Mouse (Mus musculus) G1E (cell line): Measurements from ENCODE around the gene Mad1l1.
"Not testable (repeated sequence)": the region's sequence is repeated elsewhere in the genome, so short reads cannot be mapped to it uniquely, and the experiment has no call there.

Experiments used
- CTCF ChIP-seq: IDR thresholded peaks from 2 replicates; pipeline ENCODE4 v1.5.1; 2012; ENCODE audit warnings: low read depth, low read length, inconsistent platforms, mixed read lengths
- TAL1 ChIP-seq: conservative IDR thresholded peaks from 2 replicates; pipeline ENCODE4 v1.6.1; 2012; ENCODE audit warnings: low read depth, low read length, inconsistent platforms, mixed read lengths

DNA sequence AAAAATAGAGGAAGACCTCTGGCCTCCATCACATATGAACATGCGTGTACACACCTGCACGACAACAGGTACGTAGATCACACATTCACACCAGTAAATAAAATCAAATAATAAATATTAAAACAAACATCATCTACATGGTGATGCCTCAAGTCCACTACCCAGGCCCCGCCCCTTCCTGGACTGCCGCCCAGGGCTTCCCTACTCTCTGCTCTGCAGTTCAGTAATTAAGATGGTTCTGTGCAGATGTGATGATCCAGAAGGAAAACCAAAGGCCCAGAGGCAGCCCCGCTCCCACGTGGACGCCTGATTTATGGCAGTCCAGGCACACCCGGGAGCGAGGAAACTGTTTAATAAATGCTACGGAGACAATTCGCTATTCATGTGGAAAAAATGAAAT lies 323.0 kb downstream of the Mad1l1 start:
- TF ChIP-seq TAL1, CTCF: not testable (repeated sequence)
